Mouse (Mus musculus): Measurements from ENCODE around the gene Gm10436. TPM values are rescaled to one million over a fixed set of nuclear protein-coding genes. Genes with fewer than 3 reads are reported as not detected.
"Not testable (repeated sequence)": the region's sequence is repeated elsewhere in the genome, so short reads cannot be mapped to it uniquely, and the experiment has no call there.

Gene Gm10436
- not detected in 2 replicates for polyA plus RNA-seq (2012)

GRCm38 (mm10) chr12:88182008-88182407, at the start of gene Gm10436:
Gene Gm10436 (minus strand): TSS chr12:88182108.
- not testable (repeated sequence) for TF ChIP-seq GATA1 (IDR thresholded peaks at IDR 0.05; ENCODE audit: low read length)

- no peak for TF ChIP-seq GATA1 (IDR thresholded peaks at IDR 0.05; ENCODE audit: low read length)
Observed at GRCm38 (mm10) chr12:88219445-88219844, 37.5 kb upstream of the Gm10436 start.

GRCm38 (mm10) chr12:88214641-88215040, 32.7 kb upstream of the Gm10436 start:
- no peak for TF ChIP-seq GATA1 (IDR thresholded peaks at IDR 0.05; ENCODE audit: low read length)

- no peak for TF ChIP-seq GATA1 (IDR thresholded peaks at IDR 0.05; ENCODE audit: low read length)
Observed at GRCm38 (mm10) chr12:88202856-88203255, 20.9 kb upstream of the Gm10436 start.

Other genes with a start within 250 kb of the Gm10436 start
- not detected in 2 replicates for gene Gm2042, start 228.0 kb downstream of the Gm10436 start, polyA plus RNA-seq (2012)
- not detected in 2 replicates for gene Gm2075, start 170.3 kb downstream of the Gm10436 start, polyA plus RNA-seq (2012)
- not detected in 2 replicates for gene Gm6803, start 163.3 kb downstream of the Gm10436 start, polyA plus RNA-seq (2012)
- not detected in 2 replicates for gene Gm2056, start 155.1 kb downstream of the Gm10436 start, polyA plus RNA-seq (2012)
- not detected in 2 replicates for gene Gm16368, start 98.4 kb downstream of the Gm10436 start, polyA plus RNA-seq (2012)
- gene Gm8332, start 68.0 kb upstream of the Gm10436 start, polyA plus RNA-seq (2012), result not detected in 2 replicates
- gene Gm5662, start 92.4 kb upstream of the Gm10436 start, polyA plus RNA-seq (2012), result 0.06 and 0.11 TPM in 2 replicates
- not detected in 2 replicates for gene Gm5039, start 141.9 kb upstream of the Gm10436 start, polyA plus RNA-seq (2012)
- 6.2 and 11.7 TPM in 2 replicates for gene Adck1, start 178.4 kb upstream of the Gm10436 start, polyA plus RNA-seq (2012)